Mouse (Mus musculus): ENCODE measurements around the gene Csnk1g2.
"Not testable (repeated sequence)": the region's sequence is repeated elsewhere in the genome, so short reads cannot be mapped to it uniquely, and the experiment has no call there.

The Csnk1g2 gene

GRCm38 (mm10) chr10:80623457-80624191, 986 bp downstream of the Csnk1g2 start:
- DNase-seq (ENCODE audit: low read depth), result peak; percentile 83

- DNase-seq (ENCODE audit: low read depth), result no peak
Measured at GRCm38 (mm10) chr10:80625764-80626163, 3.1 kb downstream of the Csnk1g2 start.

- no peak for DNase-seq (ENCODE audit: low read depth)
Measured at GRCm38 (mm10) chr10:80627685-80628084, 5.0 kb downstream of the Csnk1g2 start.

GRCm38 (mm10) chr10:80628925-80629324, 6.3 kb downstream of the Csnk1g2 start:
- peak; percentile 56 for DNase-seq (ENCODE audit: low read depth)

- no peak for DNase-seq (ENCODE audit: low read depth)
Measured at GRCm38 (mm10) chr10:80635345-80635744, 12.7 kb downstream of the Csnk1g2 start.

GRCm38 (mm10) chr10:80646936-80647335, 24.3 kb downstream of the Csnk1g2 start:
- DNase-seq (ENCODE audit: low read depth), result no peak

GRCm38 (mm10) chr10:80649910-80650309, 27.3 kb downstream of the Csnk1g2 start:
- not testable (repeated sequence) for DNase-seq (ENCODE audit: low read depth)

GRCm38 (mm10) chr10:80650392-80650791, 27.8 kb downstream of the Csnk1g2 start:
- no peak for DNase-seq (ENCODE audit: low read depth)

- no peak for DNase-seq (ENCODE audit: low read depth)
Measured at GRCm38 (mm10) chr10:80653156-80653720, 30.6 kb downstream of the Csnk1g2 start.

GRCm38 (mm10) chr10:80654866-80655265, 32.2 kb downstream of the Csnk1g2 start:
- peak; percentile 18 for DNase-seq (ENCODE audit: low read depth)

GRCm38 (mm10) chr10:80655406-80656129, 32.9 kb downstream of the Csnk1g2 start:
- peak; percentile 16 for DNase-seq (ENCODE audit: low read depth)

- peak; percentile 98 for DNase-seq (ENCODE audit: low read depth)
Measured at GRCm38 (mm10) chr10:80656130-80656862, 33.7 kb downstream of the Csnk1g2 start.

GRCm38 (mm10) chr10:80656863-80657623, 34.4 kb downstream of the Csnk1g2 start, which contains the start of gene Btbd2:
TSS of gene Btbd2 (minus strand) at chr10:80657071.
- DNase-seq (ENCODE audit: low read depth), result peak; percentile 64

GRCm38 (mm10) chr10:80658194-80658840, 35.7 kb downstream of the Csnk1g2 start:
- peak; percentile 78 for DNase-seq (ENCODE audit: low read depth)

- peak; percentile 87 for DNase-seq (ENCODE audit: low read depth)
Measured at GRCm38 (mm10) chr10:80658841-80659202, 36.2 kb downstream of the Csnk1g2 start.

GRCm38 (mm10) chr10:80659213-80659612, 36.6 kb downstream of the Csnk1g2 start:
- peak; percentile 90 for DNase-seq (ENCODE audit: low read depth)

GRCm38 (mm10) chr10:80661149-80661548, 38.5 kb downstream of the Csnk1g2 start:
- DNase-seq (ENCODE audit: low read depth), result peak; percentile 91

GRCm38 (mm10) chr10:80663485-80664196, 41.0 kb downstream of the Csnk1g2 start:
- peak; percentile 65 for DNase-seq (ENCODE audit: low read depth)

- DNase-seq (ENCODE audit: low read depth), result peak; percentile 70
Measured at GRCm38 (mm10) chr10:80664197-80665015, 41.8 kb downstream of the Csnk1g2 start.

Measured in induced T-regulatory cell, adult 2 months (primary cell).